Mouse (Mus musculus): ENCODE data around the gene Olfr248. TPM values are rescaled to one million over a fixed set of nuclear protein-coding genes. Genes with fewer than 3 reads are reported as not detected.
"Not testable (repeated sequence)": the region's sequence is repeated elsewhere in the genome, so short reads cannot be mapped to it uniquely, and the experiment has no call there.

Gene Olfr248
- total RNA-seq (2012; rRNA removed) (not detected in 2 replicates), polyA plus RNA-seq (2012; ENCODE audit: insufficient read depth in 1 of 2, insufficient read length in 2 of 2, low read depth in 1 of 2, low replicate concordance in 2 of 2, missing spikeins in 1 of 2) (not detected)

DNA sequence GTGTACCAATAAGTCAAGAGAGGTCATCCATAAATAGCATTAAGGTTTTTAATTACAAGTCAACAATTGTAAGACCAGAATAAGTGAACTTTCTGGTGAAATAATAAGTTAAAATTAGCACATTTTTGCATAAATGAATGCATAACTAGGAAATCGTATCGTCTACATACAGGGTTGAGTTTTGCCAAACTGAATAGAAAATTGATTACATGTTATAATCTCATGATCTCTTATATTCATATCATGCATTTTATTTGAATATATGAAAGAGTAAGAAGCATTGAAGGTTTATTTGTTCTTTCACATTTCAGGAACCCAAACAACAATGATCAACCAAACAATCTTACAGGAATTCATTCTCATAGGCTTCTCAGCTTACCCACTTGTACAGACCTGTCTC, at the start of gene Olfr248:
TSS of gene Olfr248 (plus strand) at position 301 of the 400 bp plus-strand sequence.
- Histone ChIP-seq H3K79me2 (ENCODE audit: control insufficient read depth, insufficient read depth, low read length, poor library complexity) (no peaks in the 10 kb centered on the region), H3K27me3 (ENCODE audit: control insufficient read depth in 1 of 2, insufficient read depth in 2 of 2, low read length in 2 of 2) (no peaks in the 10 kb centered on the region), H3K27ac (ENCODE audit: control insufficient read depth, low read depth, low read length) (no peak within 1 kb of the TSS), H3K36me3 (ENCODE audit: control insufficient read depth in 1 of 2, insufficient read depth in 2 of 2, low read length in 2 of 2) (no peaks in the 10 kb centered on the region), H3K4me1 (ENCODE audit: control insufficient read depth in 1 of 2, insufficient read depth in 2 of 2, low read length in 2 of 2) (no peaks in the 10 kb centered on the region), H3K9me3 (replicated peaks; ENCODE audit: insufficient read depth, low read length) (no peaks in the 10 kb centered on the region), H3K4me3 (ENCODE audit: control insufficient read depth in 1 of 2, insufficient read depth in 1 of 2, low read depth in 2 of 2, low read length in 2 of 2) (no peak within 1 kb of the TSS), H3K9ac (ENCODE audit: control insufficient read depth, low read depth, low read length, poor library complexity, severe bottlenecking) (no peak within 1 kb of the TSS)
- no peak for DNase-seq (ENCODE audit: low read depth, low spot score)
- TF ChIP-seq POLR2AphosphoS2 (IDR thresholded peaks at IDR 0.05; ENCODE audit: low read length) (no peak), ZNF384 (IDR thresholded peaks at IDR 0.05; ENCODE audit: low read depth, low read length) (no peak), GABPA (IDR thresholded peaks at IDR 0.05; ENCODE audit: low read depth, low read length) (no peak), MAFK (IDR thresholded peaks at IDR 0.05; ENCODE audit: borderline replicate concordance, low read depth, low read length) (no peak), CTCF (IDR thresholded peaks at IDR 0.05 in 2 of 3, conservative IDR thresholded peaks at IDR 0.05 in 1 of 3; ENCODE audit: control insufficient read depth in 1 of 3, insufficient read depth in 1 of 3, low read depth in 2 of 3, low read length in 3 of 3, poor library complexity in 1 of 3, severe bottlenecking in 1 of 3) (no peak), ZC3H11A (IDR thresholded peaks at IDR 0.05; ENCODE audit: low read depth, low read length) (no peak), SMC3 (IDR thresholded peaks at IDR 0.05; ENCODE audit: low read depth, low read length) (no peak), ETS1 (IDR thresholded peaks at IDR 0.05; ENCODE audit: low read depth, low read length) (no peak), TBP (IDR thresholded peaks at IDR 0.05; ENCODE audit: low read depth, low read length) (no peak), HCFC1 (IDR thresholded peaks at IDR 0.05; ENCODE audit: low read depth, low read length) (no peak), MEF2A (IDR thresholded peaks at IDR 0.05; ENCODE audit: extremely low read depth, insufficient replicate concordance, low read depth, low read length, poor library complexity, severe bottlenecking) (no peak), USF1 (IDR thresholded peaks at IDR 0.05; ENCODE audit: low read depth, low read length) (no peak), MXI1 (IDR thresholded peaks at IDR 0.05; ENCODE audit: low read depth, low read length) (no peak), MAZ (IDR thresholded peaks at IDR 0.05; ENCODE audit: low read depth, low read length) (no peak), SIN3A (IDR thresholded peaks at IDR 0.05; ENCODE audit: low read length) (no peak)

DNA sequence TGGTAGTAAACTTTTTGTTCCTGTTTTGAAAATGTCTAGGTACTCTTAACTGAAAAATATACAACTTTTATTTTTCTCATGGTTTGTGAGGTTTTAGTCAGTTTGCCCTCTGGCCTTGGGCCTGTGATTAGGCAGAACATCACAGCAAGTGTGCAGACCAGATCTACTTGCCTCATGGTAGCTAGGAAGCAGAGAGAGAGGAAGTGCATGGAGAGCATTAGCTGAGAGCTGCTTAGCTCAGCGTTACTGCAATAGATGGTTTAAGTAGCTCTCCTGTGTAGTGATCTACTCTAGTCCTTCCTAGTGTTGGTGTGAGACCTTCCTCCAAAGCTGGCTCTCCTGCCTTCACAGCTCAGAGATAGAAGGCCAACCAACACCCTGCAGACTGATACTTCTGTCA, 37.2 kb upstream of the Olfr248 start:
- not testable (repeated sequence) for H3K9ac ChIP-seq (ENCODE audit: control insufficient read depth, low read depth, low read length, poor library complexity, severe bottlenecking); H3K9me3 ChIP-seq (replicated peaks; ENCODE audit: insufficient read depth, low read length); H3K36me3 ChIP-seq (ENCODE audit: control insufficient read depth in 1 of 2, insufficient read depth in 2 of 2, low read length in 2 of 2); H3K4me1 ChIP-seq (ENCODE audit: control insufficient read depth in 1 of 2, insufficient read depth in 2 of 2, low read length in 2 of 2); H3K4me3 ChIP-seq (ENCODE audit: control insufficient read depth in 1 of 2, insufficient read depth in 1 of 2, low read depth in 2 of 2, low read length in 2 of 2); H3K27me3 ChIP-seq (ENCODE audit: control insufficient read depth in 1 of 2, insufficient read depth in 2 of 2, low read length in 2 of 2); H3K79me2 ChIP-seq (ENCODE audit: control insufficient read depth, insufficient read depth, low read length, poor library complexity)
- peak; percentile 60 for DNase-seq (ENCODE audit: low read depth, low spot score)
- peak overlapping the region; percentile 73 for H3K27ac ChIP-seq (ENCODE audit: control insufficient read depth, low read depth, low read length)

DNA sequence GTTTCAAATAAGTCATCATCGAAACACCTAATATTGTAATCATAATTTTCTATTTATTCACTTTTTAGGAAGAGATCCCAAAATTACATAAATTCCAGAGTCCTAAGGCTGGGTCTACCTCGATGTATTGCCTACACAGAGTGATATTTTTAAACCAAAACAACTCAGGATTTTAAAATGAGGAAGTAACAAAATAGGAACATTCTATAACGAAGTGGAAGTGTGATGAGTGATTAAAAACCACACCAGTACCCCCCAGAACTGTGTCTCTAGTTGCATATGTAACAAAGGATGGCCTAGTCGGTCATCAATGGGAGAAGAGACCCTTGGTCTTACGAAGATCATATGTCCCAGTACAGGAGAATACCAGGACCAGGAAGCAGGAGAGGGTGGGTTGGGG, 36.2 kb upstream of the Olfr248 start:
- H3K36me3 ChIP-seq (ENCODE audit: control insufficient read depth in 1 of 2, insufficient read depth in 2 of 2, low read length in 2 of 2): peaks cover 0 to 7% of the 10 kb centered on the region in 2 experiments; a peak in 2 of 4 replicates
- H3K27ac ChIP-seq (ENCODE audit: control insufficient read depth, low read depth, low read length): no peak overlapping the region
- DNase-seq (ENCODE audit: low read depth, low spot score): peak; percentile 73
- H3K4me1 ChIP-seq (ENCODE audit: control insufficient read depth in 1 of 2, insufficient read depth in 2 of 2, low read length in 2 of 2): peaks cover 3 to 7% of the 10 kb centered on the region in 2 experiments; a peak in 3 of 4 replicates
- no peak overlapping the region for H3K4me3 ChIP-seq (ENCODE audit: control insufficient read depth in 1 of 2, insufficient read depth in 1 of 2, low read depth in 2 of 2, low read length in 2 of 2)
- H3K9ac ChIP-seq (ENCODE audit: control insufficient read depth, low read depth, low read length, poor library complexity, severe bottlenecking): no peak overlapping the region; the same call in 1 of the 2 replicates
- H3K9me3 ChIP-seq (replicated peaks; ENCODE audit: insufficient read depth, low read length): no peaks in the 10 kb centered on the region
- H3K79me2 ChIP-seq (ENCODE audit: control insufficient read depth, insufficient read depth, low read length, poor library complexity): no peaks in the 10 kb centered on the region
- no peaks in the 10 kb centered on the region for H3K27me3 ChIP-seq (ENCODE audit: control insufficient read depth in 1 of 2, insufficient read depth in 2 of 2, low read length in 2 of 2)
- TF ChIP-seq ZNF384 (IDR thresholded peaks at IDR 0.05; ENCODE audit: low read depth, low read length): no peak
- TF ChIP-seq SIN3A (IDR thresholded peaks at IDR 0.05; ENCODE audit: low read length): peak; percentile 63
- peak; percentile 63 for TF ChIP-seq GATA1 (IDR thresholded peaks at IDR 0.05; ENCODE audit: low read depth, low read length)
- no peak for TF ChIP-seq TBP (IDR thresholded peaks at IDR 0.05; ENCODE audit: low read depth, low read length)
- TF ChIP-seq CHD2 (IDR thresholded peaks at IDR 0.05; ENCODE audit: low read length): 0 out of 2 replicates have a peak, but pooled peaks have one; percentile 15
- peak; percentile 68; the same call in 1 of the 2 replicates for TF ChIP-seq ETS1 (IDR thresholded peaks at IDR 0.05; ENCODE audit: low read depth, low read length)
- peak; percentile 87 to 93 for TF ChIP-seq EP300 (IDR thresholded peaks at IDR 0.05; ENCODE audit: low read depth in 1 of 2, low read length in 2 of 2)
- no peak for TF ChIP-seq POLR2A (IDR thresholded peaks at IDR 0.05; ENCODE audit: control insufficient read depth in 1 of 2, insufficient read depth in 1 of 2, low read depth in 1 of 2, low read length in 2 of 2, poor library complexity in 1 of 2)
- 0 out of 2 replicates have a peak, but pooled peaks have one; percentile 11 for TF ChIP-seq BHLHE40 (IDR thresholded peaks at IDR 0.05; ENCODE audit: borderline replicate concordance, low read depth, low read length)
- TF ChIP-seq MYB (IDR thresholded peaks at IDR 0.05; ENCODE audit: low read depth, low read length): peak; percentile 71; the same call in 1 of the 2 replicates
- peak; percentile 75; the same call in 1 of the 2 replicates for TF ChIP-seq MEF2A (IDR thresholded peaks at IDR 0.05; ENCODE audit: extremely low read depth, insufficient replicate concordance, low read depth, low read length, poor library complexity, severe bottlenecking)
- TF ChIP-seq MAFK (IDR thresholded peaks at IDR 0.05; ENCODE audit: borderline replicate concordance, low read depth, low read length): 0 out of 2 replicates have a peak, but pooled peaks have one; percentile 18
- peak; percentile 74 for TF ChIP-seq TCF12 (IDR thresholded peaks at IDR 0.05; ENCODE audit: low read depth, low read length)
- TF ChIP-seq USF2 (IDR thresholded peaks at IDR 0.05; ENCODE audit: borderline replicate concordance in 1 of 2, insufficient read depth in 1 of 2, low read depth in 1 of 2, low read length in 2 of 2): no peak
- TF ChIP-seq MYC (IDR thresholded peaks at IDR 0.05; ENCODE audit: low read depth, low read length): 0 out of 2 replicates have a peak, but pooled peaks have one; percentile 29
